Mouse (Mus musculus): ENCODE data around the gene Enpp6.

GRCm38 (mm10) chr8:47005676-47006075, 19.0 kb downstream of the Enpp6 start:
- no peak for TF ChIP-seq CTCF (IDR thresholded peaks at IDR 0.05; ENCODE audit: low read depth)
- TF ChIP-seq EP300 (IDR thresholded peaks at IDR 0.05; ENCODE audit: low read depth) = no peak

Data from heart, postnatal 0 days (tissue).